In the genomic region with DNA sequence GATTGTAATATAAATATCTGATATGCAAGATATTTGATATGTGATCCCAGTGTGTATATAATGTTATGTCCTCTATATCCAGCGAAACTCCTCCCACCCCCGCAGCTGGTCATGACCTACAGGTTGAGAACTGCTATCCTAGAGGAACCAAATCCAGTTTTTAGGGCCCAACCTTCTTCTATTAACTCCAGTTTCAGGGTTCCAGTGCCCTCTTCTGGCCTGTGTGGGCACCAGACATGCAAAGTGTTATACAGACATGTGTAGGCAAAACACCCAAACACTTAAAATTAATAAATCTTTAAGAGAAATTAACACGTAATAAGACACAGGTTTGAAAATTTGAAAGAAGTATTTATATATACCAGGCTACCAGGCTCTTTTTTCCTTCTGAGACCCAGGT, we compare ENCODE assay signal across 8 mouse cellular contexts.
DNase-seq lines count a peak whose midpoint lies in the region.
"Had no signal": no experiment of that assay in that cellular context is flagged by ENCODE, and none has a peak within 500 bp of the region (broad histone marks: within the 10 kb centered on the region; RNA-seq: fewer than 3 reads in every experiment).

No protein-coding gene starts in this region.

- DNase-seq in kidney, postnatal 10 days: peak; percentile 27
- no peak for DNase-seq in kidney, adult 8-10 months
- DNase-seq in 416B (ENCODE audit: low read depth): peak; percentile 55
- peak; percentile 19 for DNase-seq in CD4-positive helper T cell, adult 2 months (ENCODE audit: low read depth, low spot score)
- DNase-seq in induced T-regulatory cell, adult 2 months (ENCODE audit: low read depth): peak; percentile 37
- DNase-seq in Muller cell, postnatal 12 days (ENCODE audit: inconsistent ontology term): no peak
- no peak for DNase-seq in right cerebral cortex, adult 18-20 months
- DNase-seq: gastrocnemius, postnatal 14 days had no signal

Comparison
In these comparisons a context has a peak if more than half of its experiments do, and no peak if none do; other contexts are left out.
1. DNase-seq: peak in kidney, postnatal 10 days (single experiment), 416B (single experiment), CD4-positive helper T cell, adult 2 months (single experiment) and induced T-regulatory cell, adult 2 months (single experiment); none in kidney, adult 8-10 months (0 of 2), Muller cell, postnatal 12 days (single experiment) and right cerebral cortex, adult 18-20 months (single experiment).